Mouse (Mus musculus) hindbrain, embryonic 13.5 days (tissue): ENCODE measurements around the gene Arhgef10l. TPM values are rescaled to one million over a fixed set of nuclear protein-coding genes. Genes with fewer than 3 reads are reported as not detected.

ENCODE experiments used
- ATAC-seq: fragments of 200-750 bp; cut with Nextera tagmentation; 2 replicates; pipeline ENCODE4 v1.8.0; 2017; ENCODE audit warnings: moderate TSS enrichment; ENCODE audit not compliant: low FRiP score
- H3K27ac ChIP-seq: fragments of 300-500 bp; sonication (generic); 2 replicates; pipeline ENCODE4 v1.5.1; 2015; ENCODE audit warnings: inconsistent platforms, mild to moderate bottlenecking, moderate library complexity
- H3K27me3 ChIP-seq: fragments of 300-500 bp; sonication (generic); 2 replicates; pipeline ENCODE4 v1.6.1; 2015; ENCODE audit warnings: mild to moderate bottlenecking, inconsistent platforms
- H3K36me3 ChIP-seq: fragments of 300-500 bp; sonication (generic); 2 replicates; pipeline ENCODE4 v1.6.1; 2015; ENCODE audit warnings: mild to moderate bottlenecking, inconsistent platforms
- H3K4me1 ChIP-seq: fragments of 300-500 bp; sonication (generic); replicated peaks from 2 replicates; pipeline ENCODE4 v1.6.1; 2015; ENCODE audit warnings: inconsistent platforms
- H3K4me2 ChIP-seq: fragments of 300-500 bp; sonication (generic); 2 replicates; pipeline ENCODE4 v1.6.1; 2015; ENCODE audit warnings: inconsistent platforms, mild to moderate bottlenecking, moderate library complexity
- H3K4me3 ChIP-seq: fragments of 300-500 bp; sonication (generic); 2 replicates; pipeline ENCODE4 v1.5.1; 2015; ENCODE audit warnings: mild to moderate bottlenecking, inconsistent platforms
- H3K9ac ChIP-seq: fragments of 300-500 bp; sonication (generic); 2 replicates; pipeline ENCODE4 v1.6.1; 2015; ENCODE audit warnings: mild to moderate bottlenecking, inconsistent platforms
- H3K9me3 ChIP-seq: fragments of 300-500 bp; sonication (generic); 2 replicates; pipeline ENCODE4 v1.6.1; 2016; ENCODE audit warnings: inconsistent platforms
- WGBS: fragments of 180-500 bp; shearing (Covaris S2); methylation state at CpG from one replicate; pipeline ENCODE4 v1.1.7; 2015; 5-methylcytosine and 5-hydroxymethylcytosine counted together
- polyA plus RNA-seq: library from polyadenylated mRNA; unstranded; fragments of >200 nt; fragmentation: Nextera tagmentation; extraction: Ambion mirVana; gene quantifications from 2 replicates; pipeline ENCODE4 v1.2.1, GENCODE M21; 2015

The Arhgef10l gene
- polyA plus RNA-seq, 1 experiment from 2014 or later, result 23.2 TPM

DNA sequence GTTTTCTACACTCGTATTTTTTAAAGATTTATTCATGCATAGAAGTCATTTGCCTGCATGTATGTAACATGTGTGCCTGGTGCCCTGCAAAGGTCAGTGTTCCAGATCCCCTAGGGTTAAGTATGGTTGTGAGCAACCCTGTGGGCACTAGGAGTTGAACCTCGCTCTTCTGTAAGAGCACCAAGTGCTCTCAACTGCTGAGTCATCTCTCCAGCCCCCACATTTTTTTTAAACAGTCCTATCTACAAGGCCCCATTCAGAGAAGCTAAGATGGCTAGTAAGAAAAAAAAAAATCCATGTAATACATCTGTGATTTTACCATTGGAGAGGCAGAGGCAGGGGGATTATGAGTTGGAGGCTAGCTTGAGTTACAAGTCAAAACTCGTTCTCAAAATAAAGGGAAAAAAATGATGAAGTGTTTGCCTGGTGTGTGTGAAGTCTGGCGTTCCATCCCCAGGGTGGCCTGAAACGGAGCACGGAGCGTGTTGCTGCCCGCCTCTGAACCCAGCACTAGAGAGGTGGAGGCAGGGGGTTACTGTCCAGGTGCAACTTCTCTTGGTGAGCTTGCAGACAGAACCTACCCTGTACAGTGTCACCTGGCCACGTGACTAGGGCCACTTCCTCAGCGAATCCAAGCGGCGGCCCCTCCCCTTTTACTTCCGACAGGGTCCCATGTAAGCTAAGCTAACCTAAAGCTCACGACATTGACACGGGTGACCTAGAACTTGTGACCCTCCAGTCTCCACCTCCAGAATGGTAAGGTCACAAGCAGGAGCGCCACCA, 24.3 kb upstream of the Arhgef10l start:
- WGBS, result 80% methylated on average over 16 of the region's 16 CpGs
- no peak overlapping the region for H3K4me2 ChIP-seq
- H3K4me3 ChIP-seq, result no peak overlapping the region
- ATAC-seq, result no peak
- no peak overlapping the region for H3K9ac ChIP-seq
- no peaks in the 10 kb centered on the region for H3K4me1 ChIP-seq
- no peaks in the 10 kb centered on the region for H3K36me3 ChIP-seq
- no peaks in the 10 kb centered on the region for H3K9me3 ChIP-seq
- no peak overlapping the region for H3K27ac ChIP-seq
- H3K27me3 ChIP-seq, result no peaks in the 10 kb centered on the region

- WGBS, result 90% methylated on average over 5 of the region's 5 CpGs
- peaks cover 11% of the 10 kb centered on the region for H3K4me1 ChIP-seq
- no peaks in the 10 kb centered on the region for H3K27me3 ChIP-seq
- H3K4me3 ChIP-seq, result no peak overlapping the region
- H3K9me3 ChIP-seq, result no peaks in the 10 kb centered on the region
- no peak for ATAC-seq
- H3K4me2 ChIP-seq, result no peak overlapping the region
- no peak overlapping the region for H3K27ac ChIP-seq
- H3K36me3 ChIP-seq, result no peaks in the 10 kb centered on the region
- H3K9ac ChIP-seq, result no peak overlapping the region
Observed at GRCm38 (mm10) chr4:140688826-140689425, 23.1 kb upstream of the Arhgef10l start.

DNA sequence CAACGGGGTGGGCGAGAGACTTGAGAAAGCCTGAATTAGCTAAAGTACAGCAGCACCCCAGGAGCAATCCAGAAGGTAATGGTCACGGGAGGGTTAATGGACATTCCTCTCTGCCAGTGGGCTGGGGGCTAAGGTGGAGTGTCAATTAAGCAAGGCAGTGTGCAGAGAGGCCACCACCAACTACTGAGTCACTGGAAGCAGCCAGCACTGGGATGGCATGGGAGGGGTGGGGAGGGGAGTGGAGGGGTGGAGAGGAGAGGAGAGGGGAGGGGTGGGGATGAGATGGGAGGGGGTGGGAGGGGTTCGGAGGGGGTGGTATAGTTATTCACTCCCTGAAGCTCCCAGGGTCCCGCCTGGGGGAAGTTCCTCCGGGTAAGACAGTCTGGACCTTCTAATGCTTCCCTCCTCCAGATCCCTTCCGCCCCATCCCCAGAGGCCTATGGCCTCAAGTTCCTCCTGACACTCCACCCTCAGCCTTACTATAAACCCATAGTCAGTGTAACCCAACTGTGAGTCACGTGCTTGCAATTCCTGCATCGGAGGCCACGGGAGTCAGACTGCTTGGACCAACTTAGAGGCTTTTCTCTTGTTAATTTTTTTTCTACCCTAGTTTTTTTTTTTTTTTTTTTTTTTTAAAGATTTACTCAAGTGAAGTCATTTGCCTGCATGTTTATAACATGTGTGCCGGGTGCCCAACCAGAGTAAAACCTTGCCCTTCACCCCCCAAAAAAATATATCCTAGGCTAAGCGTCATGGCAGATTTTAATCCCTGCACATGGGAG, 22.4 kb upstream of the Arhgef10l start:
- WGBS, result 72% methylated on average over 11 of the region's 12 CpGs
- no peak overlapping the region for H3K27ac ChIP-seq

GRCm38 (mm10) chr4:140684881-140685303, 19.1 kb upstream of the Arhgef10l start:
- Histone ChIP-seq H3K27ac (no peak overlapping the region), H3K4me2 (no peak overlapping the region), H3K9ac (no peak overlapping the region), H3K36me3 (no peaks in the 10 kb centered on the region), H3K27me3 (no peaks in the 10 kb centered on the region), H3K4me3 (no peak overlapping the region), H3K4me1 (peaks cover 15% of the 10 kb centered on the region), H3K9me3 (no peaks in the 10 kb centered on the region)
- no peak for ATAC-seq
- WGBS, result 37% methylated on average over 6 of the region's 6 CpGs

More for the DNA sequence above, 22.4 kb upstream of the Arhgef10l start:
- H3K4me1 ChIP-seq, result peaks cover 15% of the 10 kb centered on the region
- H3K9ac ChIP-seq, result no peak overlapping the region
- H3K9me3 ChIP-seq, result no peaks in the 10 kb centered on the region
- no peaks in the 10 kb centered on the region for H3K36me3 ChIP-seq
- no peak overlapping the region for H3K4me3 ChIP-seq
- no peak overlapping the region for H3K4me2 ChIP-seq
- no peak for ATAC-seq
- no peaks in the 10 kb centered on the region for H3K27me3 ChIP-seq

DNA sequence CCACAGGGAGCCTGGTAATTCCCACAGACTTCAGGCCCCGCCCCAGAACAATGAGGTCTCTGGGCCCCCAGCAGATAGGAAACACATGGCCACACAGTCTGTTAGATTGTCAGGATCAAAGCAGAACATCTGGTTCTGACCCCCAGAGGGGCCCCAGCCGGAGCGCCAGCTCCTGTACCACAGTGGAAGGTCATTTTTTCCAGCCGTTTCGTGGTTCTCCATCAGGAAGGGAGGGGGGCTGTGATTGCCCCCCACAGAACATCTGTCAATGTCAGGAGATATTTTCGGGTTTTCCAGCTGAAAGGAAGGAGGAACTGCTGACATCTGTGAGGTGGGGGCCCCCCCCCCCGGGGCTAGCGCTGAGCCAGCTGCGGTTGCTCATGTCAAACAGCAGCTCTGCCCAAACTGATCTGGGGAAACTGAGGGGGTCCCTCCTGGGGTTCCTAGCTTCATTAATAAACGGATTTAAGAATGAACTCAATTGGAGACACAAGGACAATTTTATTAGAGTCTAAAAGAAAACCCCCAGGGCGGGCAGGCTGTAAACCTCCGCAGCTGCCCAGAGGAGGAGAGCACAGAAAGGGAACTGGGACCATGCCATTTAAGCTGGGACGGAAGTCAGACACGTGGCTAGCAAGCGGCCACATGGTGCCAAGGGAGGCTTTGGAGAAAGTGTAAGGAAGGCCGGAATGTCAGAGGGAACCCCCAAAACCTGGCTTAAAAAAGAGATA, 18.5 kb upstream of the Arhgef10l start:
- Histone ChIP-seq H3K9ac (peak overlapping the region; percentile 46; the same call in 1 of the 2 replicates), H3K27ac (peak overlapping the region; percentile 32; the same call in 1 of the 2 replicates)
- 7% methylated on average over 16 of the region's 16 CpGs for WGBS

DNA sequence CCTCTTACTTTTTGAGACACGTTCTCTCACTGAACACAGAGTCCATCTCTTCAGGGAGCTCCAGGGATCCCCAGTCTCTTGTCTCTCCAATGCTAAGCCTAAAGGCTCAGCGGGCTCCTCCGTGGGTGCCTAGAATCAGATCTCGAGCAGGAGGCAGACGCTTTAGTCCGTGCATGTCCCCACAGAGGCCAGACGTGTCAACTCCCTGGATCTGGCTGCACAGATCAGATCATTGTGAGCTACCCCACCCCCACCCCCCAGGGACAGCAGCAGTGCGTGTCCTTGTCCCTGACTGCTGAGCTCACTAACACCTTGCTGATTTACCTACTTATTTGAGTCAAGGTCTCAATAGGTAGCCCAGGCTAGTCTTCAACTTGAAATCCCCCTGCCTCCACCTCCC, 17.8 kb upstream of the Arhgef10l start:
- Histone ChIP-seq H3K9me3 (no peaks in the 10 kb centered on the region), H3K27ac (no peak overlapping the region), H3K36me3 (no peaks in the 10 kb centered on the region), H3K4me2 (0 out of 2 replicates have a peak overlapping the region, but pooled peaks have one; percentile 36), H3K4me3 (no peak overlapping the region), H3K27me3 (no peaks in the 10 kb centered on the region), H3K4me1 (peaks cover 18% of the 10 kb centered on the region), H3K9ac (no peak overlapping the region)
- WGBS, result 38% methylated on average over 8 of the region's 8 CpGs
- ATAC-seq, result no peak

More for the DNA sequence above, 18.5 kb upstream of the Arhgef10l start:
- Histone ChIP-seq H3K4me2 (peak overlapping the region; percentile 36), H3K36me3 (no peaks in the 10 kb centered on the region), H3K27me3 (no peaks in the 10 kb centered on the region), H3K4me1 (peaks cover 18% of the 10 kb centered on the region), H3K9me3 (no peaks in the 10 kb centered on the region), H3K4me3 (no peak overlapping the region)
- 0 out of 2 replicates have a peak, but pooled peaks have one; percentile 43 for ATAC-seq

- Histone ChIP-seq H3K27me3 (no peaks in the 10 kb centered on the region), H3K27ac (no peak overlapping the region), H3K9ac (no peak overlapping the region), H3K4me1 (peaks cover 18% of the 10 kb centered on the region), H3K9me3 (no peaks in the 10 kb centered on the region), H3K4me2 (no peak overlapping the region), H3K4me3 (no peak overlapping the region), H3K36me3 (no peaks in the 10 kb centered on the region)
- WGBS, result 69% methylated on average over 8 of the region's 8 CpGs
- ATAC-seq, result no peak
Observed at GRCm38 (mm10) chr4:140680731-140681397, 15.1 kb upstream of the Arhgef10l start.

- Histone ChIP-seq H3K36me3 (no peaks in the 10 kb centered on the region), H3K4me2 (no peak overlapping the region), H3K4me3 (no peak overlapping the region), H3K27ac (no peak overlapping the region), H3K27me3 (no peaks in the 10 kb centered on the region), H3K4me1 (peaks cover 16% of the 10 kb centered on the region), H3K9ac (no peak overlapping the region), H3K9me3 (no peaks in the 10 kb centered on the region)
- 31% methylated on average over 15 of the region's 18 CpGs for WGBS
- ATAC-seq, result no peak
Observed at GRCm38 (mm10) chr4:140679723-140680380, 14.0 kb upstream of the Arhgef10l start.

DNA sequence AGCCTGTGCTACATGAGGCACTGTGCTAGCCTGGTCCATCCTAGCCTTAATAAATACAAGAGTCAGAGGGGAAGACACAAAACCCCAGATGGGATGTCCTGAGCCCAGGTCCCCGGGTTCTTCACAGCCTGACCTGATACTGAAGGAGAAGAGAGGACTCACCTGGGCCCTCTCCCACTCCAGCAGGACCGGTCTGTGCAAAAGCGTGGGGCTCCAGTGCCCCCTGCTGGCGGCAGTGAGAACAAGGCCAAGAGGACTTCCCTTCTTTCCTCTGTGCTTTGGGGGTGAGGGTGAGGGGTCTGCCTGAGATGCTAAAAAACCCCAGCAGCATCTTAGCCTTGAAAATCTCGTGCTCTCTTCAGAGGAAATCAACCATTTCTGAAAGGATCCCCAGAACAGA, 13.2 kb upstream of the Arhgef10l start:
- Histone ChIP-seq H3K4me3 (no peak overlapping the region), H3K4me1 (peaks cover 8% of the 10 kb centered on the region), H3K4me2 (no peak overlapping the region), H3K27me3 (no peaks in the 10 kb centered on the region), H3K9ac (no peak overlapping the region), H3K36me3 (no peaks in the 10 kb centered on the region), H3K9me3 (no peaks in the 10 kb centered on the region), H3K27ac (no peak overlapping the region)
- ATAC-seq, result no peak
- 18% methylated on average over 5 of the region's 5 CpGs for WGBS

DNA sequence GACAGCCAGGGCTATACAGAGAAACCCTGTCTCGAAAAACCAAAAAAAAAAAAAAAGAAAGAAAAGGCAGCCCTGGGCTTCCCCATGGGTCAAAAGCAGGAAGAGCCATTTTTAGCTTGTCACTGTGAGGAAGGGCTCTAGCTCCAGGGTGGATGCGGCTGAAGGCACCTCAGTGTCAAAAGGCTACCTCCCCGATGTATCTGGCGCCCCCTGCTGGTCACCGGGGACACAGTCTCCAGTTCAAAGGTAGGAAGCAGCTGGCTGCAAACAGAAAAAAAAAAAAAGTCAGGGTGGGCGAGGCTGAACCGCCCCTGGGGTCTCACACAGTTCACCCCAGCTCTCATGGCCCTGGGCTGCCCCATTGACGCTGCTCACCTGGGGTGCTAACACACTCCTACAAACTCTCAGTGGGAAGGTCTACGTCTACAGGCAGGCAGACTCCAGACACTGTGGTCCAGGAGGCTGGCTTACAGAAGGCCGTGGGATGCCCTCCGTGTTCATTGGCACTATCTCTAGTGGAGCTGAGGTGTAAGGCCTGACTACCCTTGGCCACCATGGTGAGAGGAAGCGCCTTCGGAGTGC, 8.6 kb upstream of the Arhgef10l start:
- 0 out of 2 replicates have a peak, but pooled peaks have one; percentile 59 for ATAC-seq
- no peak overlapping the region for H3K27ac ChIP-seq
- H3K9ac ChIP-seq, result no peak overlapping the region
- H3K9me3 ChIP-seq, result no peaks in the 10 kb centered on the region
- H3K36me3 ChIP-seq, result no peaks in the 10 kb centered on the region
- no peak overlapping the region for H3K4me2 ChIP-seq
- no peak overlapping the region for H3K4me3 ChIP-seq
- 31% methylated on average over 13 of the region's 13 CpGs for WGBS
- no peaks in the 10 kb centered on the region for H3K27me3 ChIP-seq
- H3K4me1 ChIP-seq, result 0 out of 2 replicates have a peak, but pooled peaks cover under 1% of the 10 kb centered on the region
